Mouse (Mus musculus) spleen, adult 2 months (tissue): Measurements from ENCODE around the gene Zeb2. TPM values are rescaled to one million over a fixed set of nuclear protein-coding genes. Genes with fewer than 3 reads are reported as not detected.

Experiments used
- DNase-seq, 2 experiments: peaks; one replicate each; pipeline versions ENCODE4 v3.0.0 to v3.0.0-alpha.2; 2012 to 2021; ENCODE audit warnings: low spot score in 2 of 2, low read depth in 1 of 2
- H3K27ac ChIP-seq: fragments of 200-500 bp; 2 replicates; pipeline ENCODE4 v1.5.1; 2012; ENCODE audit warnings: low read length, inconsistent platforms; ENCODE audit not compliant: insufficient read depth
- H3K27me3 ChIP-seq: fragments of 200-500 bp; 2 replicates; pipeline ENCODE4 v1.6.1; 2012; ENCODE audit warnings: mild to moderate bottlenecking, moderate library complexity, low read length, inconsistent platforms; ENCODE audit not compliant: control insufficient read depth, insufficient read depth
- H3K36me3 ChIP-seq: fragments of 200-500 bp; 2 replicates; pipeline ENCODE4 v1.6.1; 2012; ENCODE audit warnings: mild to moderate bottlenecking, low read length, inconsistent platforms; ENCODE audit not compliant: control insufficient read depth, insufficient read depth
- H3K4me1 ChIP-seq: fragments of 200-500 bp; 2 replicates; pipeline ENCODE4 v1.6.1; 2011; ENCODE audit warnings: inconsistent platforms; ENCODE audit not compliant: control insufficient read depth, insufficient read depth, insufficient read length
- H3K4me3 ChIP-seq: fragments of 200-500 bp; 2 replicates; pipeline ENCODE4 v1.5.1; 2011; ENCODE audit warnings: mild to moderate bottlenecking, inconsistent platforms; ENCODE audit not compliant: insufficient read depth, insufficient read length; ENCODE audit errors: extremely low read depth
- CTCF ChIP-seq: fragments of 200-500 bp; IDR thresholded peaks from 2 replicates; pipeline ENCODE4 v1.5.1; 2011; ENCODE audit warnings: mild to moderate bottlenecking, inconsistent platforms; ENCODE audit not compliant: insufficient read depth, insufficient read length, insufficient replicate concordance; ENCODE audit errors: extremely low read depth
- POLR2A ChIP-seq: fragments of 200-500 bp; IDR thresholded peaks from 2 replicates; pipeline ENCODE4 v1.6.1; 2011; ENCODE audit warnings: low read depth, low read length, inconsistent platforms
- WGBS: fragments of 180-500 bp; shearing (Covaris S2); methylation state at CpG from one replicate; pipeline ENCODE4 v1.1.7; 2018; 5-methylcytosine and 5-hydroxymethylcytosine counted together
- polyA plus RNA-seq: library from polyadenylated mRNA; depleted of rRNA; stranded (reverse); fragments of >200 nt; gene quantifications from 2 replicates; pipeline ENCODE4 v1.2.3, GENCODE M21; 2012

Zeb2 gene
- polyA plus RNA-seq, 1 experiment: 18.4 TPM

GRCm38 (mm10) chr2:45013325-45013724 is 103.9 kb downstream of the Zeb2 start:
- DNase-seq: no peak
- Histone ChIP-seq H3K4me3 (no peak overlapping the region), H3K27ac (no peak overlapping the region), H3K4me1 (no peaks in the 10 kb centered on the region), H3K27me3 (no peaks in the 10 kb centered on the region), H3K36me3 (peaks cover 9% of the 10 kb centered on the region)
- no peak for TF ChIP-seq POLR2A
- no peak for TF ChIP-seq CTCF
- WGBS: 86% methylated on average over 5 of the region's 5 CpGs

DNA sequence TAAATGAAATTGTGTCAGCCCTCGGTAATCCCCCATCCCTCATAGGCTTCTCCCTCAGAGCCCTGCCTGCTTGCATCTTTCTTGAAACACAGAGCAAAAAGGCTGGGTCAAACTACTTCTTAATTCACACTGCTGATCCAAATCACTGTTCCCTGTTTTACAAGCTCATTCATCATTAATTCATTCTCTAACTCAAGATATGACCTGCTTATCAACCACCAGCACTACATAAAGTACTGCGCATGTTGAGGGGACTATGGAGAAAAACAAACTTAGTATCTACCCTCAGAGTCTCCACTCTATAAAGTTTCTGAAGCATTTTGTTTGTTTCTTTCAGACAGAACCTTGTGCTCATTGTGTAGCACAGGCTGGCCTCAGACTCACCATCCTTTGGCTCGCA is 104.5 kb downstream of the Zeb2 start:
- 91% methylated on average over 3 of the region's 3 CpGs for WGBS
- no peaks in the 10 kb centered on the region for H3K4me1 ChIP-seq
- peaks cover 9% of the 10 kb centered on the region for H3K36me3 ChIP-seq
- no peak for TF ChIP-seq CTCF
- TF ChIP-seq POLR2A: no peak
- H3K27ac ChIP-seq: no peak overlapping the region
- DNase-seq: no peak
- H3K4me3 ChIP-seq: no peak overlapping the region
- no peaks in the 10 kb centered on the region for H3K27me3 ChIP-seq

DNA sequence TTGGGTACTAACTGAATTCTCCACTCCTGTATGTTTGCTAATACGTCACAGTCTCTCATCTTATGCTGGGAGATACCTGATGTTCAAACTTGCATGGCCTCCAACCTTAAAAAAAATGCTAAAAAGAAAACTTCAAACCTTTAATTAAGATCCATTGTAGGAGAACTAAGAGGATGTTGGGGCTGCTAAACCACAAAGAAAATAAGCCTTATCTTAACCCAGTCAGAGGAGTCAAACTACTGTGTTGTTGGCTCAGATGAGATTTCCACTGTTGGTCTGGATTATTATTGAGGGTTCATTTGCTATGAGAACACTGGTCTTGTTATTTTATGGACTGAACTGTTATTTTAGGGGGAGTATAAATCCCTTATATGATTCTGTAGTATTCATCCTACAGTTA is 106.5 kb downstream of the Zeb2 start:
- TF ChIP-seq POLR2A (no peak), CTCF (no peak)
- no peak for DNase-seq
- H3K4me1 ChIP-seq: no peaks in the 10 kb centered on the region
- 88% methylated on average over 1 of the region's 1 CpGs for WGBS
- no peak overlapping the region for H3K27ac ChIP-seq
- no peak overlapping the region for H3K4me3 ChIP-seq
- H3K36me3 ChIP-seq: peaks cover 10% of the 10 kb centered on the region
- H3K27me3 ChIP-seq: no peaks in the 10 kb centered on the region

GRCm38 (mm10) chr2:44999906-45000305 is 117.3 kb downstream of the Zeb2 start:
- H3K4me1 ChIP-seq: no peaks in the 10 kb centered on the region
- H3K27me3 ChIP-seq: no peaks in the 10 kb centered on the region
- H3K4me3 ChIP-seq: no peak overlapping the region
- H3K27ac ChIP-seq: no peak overlapping the region
- H3K36me3 ChIP-seq: peaks cover 36% of the 10 kb centered on the region
- DNase-seq: no peak
- 91% methylated on average over 6 of the region's 6 CpGs for WGBS
- no peak for TF ChIP-seq POLR2A
- no peak for TF ChIP-seq CTCF

DNA sequence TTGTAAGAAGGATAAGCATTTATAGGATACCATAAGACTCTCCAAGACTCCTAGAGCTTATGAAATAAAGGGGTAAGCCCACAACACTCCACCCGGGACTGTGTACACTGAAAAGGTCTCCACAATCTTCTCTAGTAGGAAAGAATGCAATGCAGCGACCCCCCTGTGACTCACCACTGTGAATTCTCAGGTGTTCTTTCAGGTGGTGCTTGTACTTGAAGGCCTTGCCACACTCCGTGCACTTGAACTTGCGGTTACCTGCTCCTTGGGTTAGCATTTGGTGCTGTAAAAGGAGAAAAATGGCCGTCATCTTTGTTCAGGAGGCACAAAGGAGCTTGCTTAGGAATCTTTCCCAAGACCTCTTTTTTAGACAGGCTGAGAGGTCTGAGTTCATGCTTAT is 118.5 kb downstream of the Zeb2 start:
- Histone ChIP-seq H3K36me3 (peaks cover 39% of the 10 kb centered on the region), H3K27me3 (no peaks in the 10 kb centered on the region), H3K4me3 (no peak overlapping the region), H3K4me1 (no peaks in the 10 kb centered on the region), H3K27ac (no peak overlapping the region)
- DNase-seq: no peak
- TF ChIP-seq POLR2A (no peak), CTCF (no peak)
- 94% methylated on average over 5 of the region's 5 CpGs for WGBS

GRCm38 (mm10) chr2:44981646-44982045 is 135.5 kb downstream of the Zeb2 start:
- no peaks in the 10 kb centered on the region for H3K36me3 ChIP-seq
- TF ChIP-seq CTCF (no peak), POLR2A (no peak)
- no peak overlapping the region for H3K4me3 ChIP-seq
- peaks cover 11% of the 10 kb centered on the region; the same call in 1 of the 2 replicates for H3K4me1 ChIP-seq
- no peaks in the 10 kb centered on the region for H3K27me3 ChIP-seq
- DNase-seq: peak in 1 of 2 experiments; percentile 23
- WGBS: 8% methylated on average over 3 of the region's 3 CpGs
- no peak overlapping the region for H3K27ac ChIP-seq

DNA sequence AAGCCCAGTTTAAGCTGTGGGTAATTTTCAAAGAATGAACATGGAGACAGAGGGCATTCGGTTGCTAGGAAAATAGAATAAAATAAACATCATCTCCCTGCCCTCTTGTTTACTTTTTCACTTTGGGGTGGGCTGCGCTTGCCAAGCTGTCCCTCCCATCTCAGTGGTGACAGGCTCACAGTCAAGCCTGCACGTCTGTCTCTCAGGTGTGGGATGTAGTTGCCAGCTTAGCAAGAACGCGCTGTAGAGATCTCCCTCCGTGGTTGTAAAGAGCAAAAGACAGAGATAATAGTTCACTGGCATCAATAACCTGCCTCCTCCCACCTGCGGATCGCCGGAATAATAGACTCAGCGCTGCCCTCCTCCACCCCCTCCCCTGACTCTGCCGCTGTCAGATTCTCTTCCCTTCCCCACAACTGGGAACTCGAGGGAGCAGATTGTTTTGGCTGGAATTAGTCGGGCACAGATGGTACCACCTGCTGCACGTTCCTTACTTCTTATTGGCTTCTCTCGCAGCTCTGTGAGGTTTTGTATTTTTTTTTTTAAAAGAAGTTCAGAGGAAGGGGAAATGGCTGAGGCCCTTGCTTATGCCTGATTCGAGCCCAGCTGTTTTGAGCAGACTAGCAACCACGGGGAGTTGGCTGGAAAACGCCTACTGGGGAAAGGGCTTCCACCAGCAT is 138.0 kb downstream of the Zeb2 start:
- Histone ChIP-seq H3K4me1 (peaks cover 11% of the 10 kb centered on the region; the same call in 1 of the 2 replicates), H3K27me3 (no peaks in the 10 kb centered on the region), H3K4me3 (peak overlapping the region; percentile 24; the same call in 1 of the 2 replicates), H3K27ac (no peak overlapping the region), H3K36me3 (no peaks in the 10 kb centered on the region)
- TF ChIP-seq POLR2A (no peak), CTCF (no peak)
- DNase-seq: no peak
- WGBS: 17% methylated on average over 18 of the region's 18 CpGs
